Mouse (Mus musculus): Measurements from ENCODE around the gene Hist1h2ab. TPM values are rescaled to one million over a fixed set of nuclear protein-coding genes. Genes with fewer than 3 reads are reported as not detected.
"Not testable (repeated sequence)": the region's sequence is repeated elsewhere in the genome, so short reads cannot be mapped to it uniquely, and the experiment has no call there.

Hist1h2ab gene
- total RNA-seq, 2 experiments from 2014 or later = 28.1 to 3,405 TPM

DNA sequence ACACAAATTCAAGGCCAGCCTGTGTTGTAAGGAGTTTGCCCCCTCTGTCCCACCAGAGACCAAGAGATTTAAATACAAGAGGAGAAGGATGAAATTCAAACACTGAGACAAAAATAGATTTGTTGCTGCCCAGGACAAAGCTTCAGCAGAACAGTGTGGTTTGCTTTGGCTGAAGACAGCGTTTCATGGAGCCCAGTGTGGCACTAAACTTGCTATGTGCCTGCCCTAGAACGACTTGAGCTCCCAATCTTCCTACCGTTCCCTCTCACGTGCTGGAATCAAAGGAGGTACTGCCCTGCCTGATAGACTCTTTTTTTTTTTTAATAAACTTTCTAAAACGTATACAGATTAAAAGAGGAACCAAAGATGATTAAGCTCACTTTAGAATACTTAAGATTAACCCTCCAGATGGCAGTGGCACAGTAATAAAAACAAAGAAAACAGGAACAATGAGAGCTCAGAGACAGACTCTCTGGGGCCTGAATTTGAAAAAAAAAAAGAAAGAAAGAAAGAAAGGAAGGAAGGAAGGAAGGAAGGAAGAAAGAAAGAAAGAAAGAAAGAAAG lies 18.0 kb downstream of the Hist1h2ab start:
- ATAC-seq (replicated peaks; ENCODE audit: poor library complexity) = peak; percentile 39

DNA sequence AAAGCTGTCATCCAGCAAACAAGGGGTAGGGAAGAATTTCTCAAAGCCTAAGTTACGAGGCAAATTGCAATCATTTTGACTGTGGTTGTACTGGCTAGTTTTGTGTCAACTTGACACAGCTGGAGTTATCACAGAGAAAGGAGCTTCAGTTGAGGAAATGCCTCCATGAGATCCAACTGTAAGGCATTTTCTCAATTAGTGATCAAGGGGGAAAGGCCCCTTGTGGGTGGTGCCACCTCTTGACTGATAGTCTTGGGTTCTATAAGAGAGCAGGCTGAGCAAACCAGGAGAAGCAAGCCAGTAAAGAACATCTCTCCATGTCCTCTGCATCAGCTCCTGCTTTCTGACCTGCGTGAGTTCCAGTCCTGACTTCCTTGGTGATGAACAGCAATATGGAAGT lies 18.7 kb downstream of the Hist1h2ab start, which contains the start of gene Trim38:
Trim38 (plus strand) TSS at position 301 of the 400 bp plus-strand sequence.
- ATAC-seq (replicated peaks; ENCODE audit: poor library complexity) = not testable (repeated sequence)

GRCm38 (mm10) chr13:23772561-23773313 lies 21.8 kb downstream of the Hist1h2ab start:
- ATAC-seq (replicated peaks; ENCODE audit: poor library complexity) = peak; percentile 89

GRCm38 (mm10) chr13:23778339-23778738 lies 27.4 kb downstream of the Hist1h2ab start:
- ATAC-seq (replicated peaks; ENCODE audit: poor library complexity) = peak; percentile 74

GRCm38 (mm10) chr13:23779025-23779424 lies 28.1 kb downstream of the Hist1h2ab start:
- ATAC-seq (replicated peaks; ENCODE audit: poor library complexity) = peak; percentile 46; the same call in 1 of the 2 replicates

DNA sequence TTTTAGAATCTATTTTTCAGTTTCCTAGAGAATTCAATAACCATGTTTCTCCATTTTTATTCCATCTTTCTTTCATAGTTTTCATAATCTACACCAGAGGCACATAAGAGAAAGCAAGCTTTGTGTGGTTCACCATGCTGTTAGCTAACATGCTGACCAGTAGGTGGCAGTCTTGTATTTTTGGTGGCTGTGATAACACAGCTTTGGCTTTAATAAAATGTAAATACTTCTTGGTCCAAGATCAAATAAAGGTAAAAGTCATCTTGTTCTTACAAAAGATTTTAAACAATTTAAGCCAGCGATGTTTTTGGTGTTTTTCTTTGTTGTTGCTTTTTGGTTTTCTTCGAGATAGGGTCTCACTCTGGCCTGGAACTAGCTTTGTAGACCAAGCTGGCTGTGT lies 41.6 kb downstream of the Hist1h2ab start:
- ATAC-seq (replicated peaks; ENCODE audit: poor library complexity) = peak; percentile 88

- peak; percentile 97 for ATAC-seq (replicated peaks; ENCODE audit: poor library complexity)
Observed at GRCm38 (mm10) chr13:23799405-23799804, 48.5 kb downstream of the Hist1h2ab start.

Other genes starting within 250 kb of the Hist1h2ab start
Only the 30 nearest of the 37 such genes appear.
- 8.5 and 9.3 TPM in 2 replicates for gene Hist1h1d, start 197.9 kb upstream of the Hist1h2ab start, total RNA-seq (2015)
- 112 TPM in 2 replicates for gene Hist1h1d, start 197.9 kb upstream of the Hist1h2ab start, total RNA-seq (2017)
- 98.5 and 110 TPM in 2 replicates for gene Hist1h3e, start 188.8 kb upstream of the Hist1h2ab start, total RNA-seq (2015)
- gene Hist1h3e, start 188.8 kb upstream of the Hist1h2ab start, total RNA-seq (2017) = 286 and 398 TPM in 2 replicates
- 5.3 and 9.4 TPM in 2 replicates for gene Hist1h2ae, start 179.9 kb upstream of the Hist1h2ab start, total RNA-seq (2015)
- 249 and 287 TPM in 2 replicates for gene Hist1h2ae, start 179.9 kb upstream of the Hist1h2ab start, total RNA-seq (2017)
- gene Hist1h2bg, start 179.7 kb upstream of the Hist1h2ab start, total RNA-seq (2015) = 285 and 322 TPM in 2 replicates
- gene Hist1h2bg, start 179.7 kb upstream of the Hist1h2ab start, total RNA-seq (2017) = 1,174 and 1,244 TPM in 2 replicates
- gene Hist1h2bf, start 176.9 kb upstream of the Hist1h2ab start, total RNA-seq (2015) = 321 and 327 TPM in 2 replicates
- 466 and 575 TPM in 2 replicates for gene Hist1h2bf, start 176.9 kb upstream of the Hist1h2ab start, total RNA-seq (2017)
- 1.9 and 3.4 TPM in 2 replicates for gene Hist1h2ad, start 176.7 kb upstream of the Hist1h2ab start, total RNA-seq (2015)
- 229 and 1,060 TPM in 2 replicates for gene Hist1h2ad, start 176.7 kb upstream of the Hist1h2ab start, total RNA-seq (2017)
- gene Hist1h3d, start 175.4 kb upstream of the Hist1h2ab start, total RNA-seq (2015) = 105 and 131 TPM in 2 replicates
- 118 and 137 TPM in 2 replicates for gene Hist1h3d, start 175.4 kb upstream of the Hist1h2ab start, total RNA-seq (2017)
- gene Hist1h4d, start 169.5 kb upstream of the Hist1h2ab start, total RNA-seq (2015) = 492 and 526 TPM in 2 replicates
- 951 and 1,054 TPM in 2 replicates for gene Hist1h4d, start 169.5 kb upstream of the Hist1h2ab start, total RNA-seq (2017)
- 7.7 and 11.7 TPM in 2 replicates for gene Hist1h2be, start 130.0 kb upstream of the Hist1h2ab start, total RNA-seq (2015)
- 85.8 and 90.5 TPM in 2 replicates for gene Hist1h2be, start 130.0 kb upstream of the Hist1h2ab start, total RNA-seq (2017)
- gene Hist1h1e, start 128.6 kb upstream of the Hist1h2ab start, total RNA-seq (2015) = 297 TPM in 2 replicates
- 260 and 272 TPM in 2 replicates for gene Hist1h1e, start 128.6 kb upstream of the Hist1h2ab start, total RNA-seq (2017)
- gene Hist1h2ac, start 67.2 kb upstream of the Hist1h2ab start, total RNA-seq (2015) = 17.1 and 19.7 TPM in 2 replicates
- gene Hist1h2ac, start 67.2 kb upstream of the Hist1h2ab start, total RNA-seq (2017) = 101 and 110 TPM in 2 replicates
- gene Hist1h2bc, start 66.9 kb upstream of the Hist1h2ab start, total RNA-seq (2015) = 36.2 and 54.1 TPM in 2 replicates
- gene Hist1h2bc, start 66.9 kb upstream of the Hist1h2ab start, total RNA-seq (2017) = 196 and 235 TPM in 2 replicates
- gene Hist1h1t, start 55.3 kb upstream of the Hist1h2ab start, total RNA-seq (2015) = not detected in 2 replicates
- gene Hist1h1t, start 55.3 kb upstream of the Hist1h2ab start, total RNA-seq (2017) = 0.29 TPM in 1 of 2 replicates, not detected in the other
- 45.1 and 51.9 TPM in 2 replicates for gene Hist1h4c, start 52.7 kb upstream of the Hist1h2ab start, total RNA-seq (2015)
- 238 and 311 TPM in 2 replicates for gene Hist1h4c, start 52.7 kb upstream of the Hist1h2ab start, total RNA-seq (2017)
- gene Hfe, start 40.3 kb upstream of the Hist1h2ab start, total RNA-seq (2015) = 15.9 and 16.6 TPM in 2 replicates
- 6.0 and 8.7 TPM in 2 replicates for gene Hfe, start 40.3 kb upstream of the Hist1h2ab start, total RNA-seq (2017)
- gene Hist1h1c, start 12.3 kb upstream of the Hist1h2ab start, total RNA-seq (2015) = 103 and 110 TPM in 2 replicates
- 686 and 791 TPM in 2 replicates for gene Hist1h1c, start 12.3 kb upstream of the Hist1h2ab start, total RNA-seq (2017)
- 88.8 and 93.1 TPM in 2 replicates for gene Hist1h3c, start 5.5 kb upstream of the Hist1h2ab start, total RNA-seq (2015)
- gene Hist1h3c, start 5.5 kb upstream of the Hist1h2ab start, total RNA-seq (2017) = 555 and 756 TPM in 2 replicates
- 232 TPM in 2 replicates for gene Hist1h2bb, start 4.4 kb upstream of the Hist1h2ab start, total RNA-seq (2015)
- 3,020 and 3,268 TPM in 2 replicates for gene Hist1h2bb, start 4.4 kb upstream of the Hist1h2ab start, total RNA-seq (2017)
- gene Hist1h3b, start 1.1 kb downstream of the Hist1h2ab start, total RNA-seq (2015) = 332 and 371 TPM in 2 replicates
- gene Hist1h3b, start 1.1 kb downstream of the Hist1h2ab start, total RNA-seq (2017) = 579 and 647 TPM in 2 replicates
- gene Hist1h4b, start 5.9 kb downstream of the Hist1h2ab start, total RNA-seq (2015) = 33.6 and 56.1 TPM in 2 replicates
- gene Hist1h4b, start 5.9 kb downstream of the Hist1h2ab start, total RNA-seq (2017) = 548 and 759 TPM in 2 replicates
- gene Hist1h4a, start 10.1 kb downstream of the Hist1h2ab start, total RNA-seq (2015) = 39.5 and 40.4 TPM in 2 replicates
- gene Hist1h4a, start 10.1 kb downstream of the Hist1h2ab start, total RNA-seq (2017) = 492 and 698 TPM in 2 replicates
- 47.7 and 63.0 TPM in 2 replicates for gene Hist1h3a, start 11.3 kb downstream of the Hist1h2ab start, total RNA-seq (2015)
- gene Hist1h3a, start 11.3 kb downstream of the Hist1h2ab start, total RNA-seq (2017) = 393 and 612 TPM in 2 replicates
- 151 and 174 TPM in 2 replicates for gene Hist1h1a, start 12.5 kb downstream of the Hist1h2ab start, total RNA-seq (2015)
- gene Hist1h1a, start 12.5 kb downstream of the Hist1h2ab start, total RNA-seq (2017) = 2,111 and 2,271 TPM in 2 replicates
- not detected in 2 replicates for gene Trim38, start 18.8 kb downstream of the Hist1h2ab start, total RNA-seq (2015)
- 0.42 TPM in 1 of 2 replicates, not detected in the other for gene Trim38, start 18.8 kb downstream of the Hist1h2ab start, total RNA-seq (2017)
- not detected in 2 replicates for gene Slc17a2, start 55.9 kb downstream of the Hist1h2ab start, total RNA-seq (2015)
- gene Slc17a2, start 55.9 kb downstream of the Hist1h2ab start, total RNA-seq (2017) = not detected in 2 replicates
- gene Slc17a3, start 88.3 kb downstream of the Hist1h2ab start, total RNA-seq (2015) = 0.39 TPM in 1 of 2 replicates, not detected in the other
- 0.10 TPM in 1 of 2 replicates, not detected in the other for gene Slc17a3, start 88.3 kb downstream of the Hist1h2ab start, total RNA-seq (2017)
- not detected in 2 replicates for gene Slc17a1, start 116.6 kb downstream of the Hist1h2ab start, total RNA-seq (2015)
- gene Slc17a1, start 116.6 kb downstream of the Hist1h2ab start, total RNA-seq (2017) = not detected in 2 replicates
- not detected in 2 replicates for gene Slc17a4, start 163.9 kb downstream of the Hist1h2ab start, total RNA-seq (2015)
- gene Slc17a4, start 163.9 kb downstream of the Hist1h2ab start, total RNA-seq (2017) = 0.33 TPM in 1 of 2 replicates, not detected in the other
- gene Hist1h2ba, start 183.0 kb downstream of the Hist1h2ab start, total RNA-seq (2015) = not detected in 2 replicates
- gene Hist1h2ba, start 183.0 kb downstream of the Hist1h2ab start, total RNA-seq (2017) = not detected in 2 replicates
- not detected in 2 replicates for gene Hist1h2aa, start 183.3 kb downstream of the Hist1h2ab start, total RNA-seq (2015)
- gene Hist1h2aa, start 183.3 kb downstream of the Hist1h2ab start, total RNA-seq (2017) = not detected in 2 replicates

All from megakaryocyte progenitor cell, adult 5-6 weeks (primary cell).